Mouse (Mus musculus): ENCODE measurements around the gene Vps29. TPM values are rescaled to one million over a fixed set of nuclear protein-coding genes. Genes with fewer than 3 reads are reported as not detected.
A peak's percentile ranks its signal among the peaks of the same experiment; 100 is the strongest.

Vps29 gene
- polyA plus RNA-seq, 1 experiment from 2014 or later, result 193 TPM

DNA sequence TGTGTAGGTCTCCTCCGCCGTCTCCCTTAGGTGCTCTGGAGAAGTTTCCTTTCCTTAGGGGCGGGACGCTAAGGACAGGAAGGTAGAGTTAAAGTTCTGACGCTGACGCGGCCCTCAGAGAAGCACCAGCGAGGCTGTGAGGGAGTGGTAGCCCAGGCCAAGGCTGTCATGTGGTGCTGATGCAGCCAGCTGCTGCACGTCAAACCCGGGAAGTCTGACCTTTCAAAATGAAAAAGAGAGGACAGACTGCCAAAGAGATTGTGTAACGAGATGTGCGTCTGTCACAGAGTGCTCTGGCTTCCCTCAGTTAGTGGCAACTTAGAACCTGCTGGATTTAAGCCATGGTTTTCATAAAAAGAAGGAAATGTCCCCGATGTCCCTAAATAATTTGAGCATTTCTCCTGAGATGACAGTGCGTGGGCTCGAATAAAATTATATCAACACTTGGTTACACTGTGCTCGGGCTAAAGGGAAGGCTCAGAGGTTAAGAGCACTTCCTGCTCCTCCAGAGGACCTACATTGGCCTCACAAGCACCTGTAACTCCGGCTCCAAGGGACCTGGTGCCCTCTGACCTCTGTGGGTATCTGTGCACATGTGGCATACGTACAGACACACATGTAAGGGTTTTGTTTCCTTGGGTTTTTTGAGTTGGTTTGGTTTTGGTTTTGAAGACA lies 46.6 kb downstream of the Vps29 start:
- Histone ChIP-seq H3K4me3 (ENCODE audit: low read depth, low read length) (no peak overlapping the region), H3K4me2 (replicated peaks; ENCODE audit: low read depth, low read length) (0 out of 2 replicates have a peak overlapping the region, but pooled peaks have one; percentile 8), H3K9ac (replicated peaks; ENCODE audit: low read depth) (no peak overlapping the region), H3K4me1 (ENCODE audit: insufficient read depth, low read depth, low read length) (no peaks in the 10 kb centered on the region), H3K9me3 (ENCODE audit: low read length) (no peaks in the 10 kb centered on the region), H3K27ac (ENCODE audit: low read length) (peak overlapping the region; percentile 38; the same call in 1 of the 2 replicates), H3K27me3 (replicated peaks; ENCODE audit: insufficient read depth, low read length) (no peaks in the 10 kb centered on the region), H3K36me3 (ENCODE audit: insufficient read depth, low read length) (peaks cover 35% of the 10 kb centered on the region)
- ATAC-seq, result peak; percentile 72
- DNase-seq (ENCODE audit: low spot score), result peak; percentile 78
- 54% methylated on average over 18 of the region's 18 CpGs for WGBS
- TF ChIP-seq EP300 (IDR thresholded peaks at IDR 0.05) (peak; percentile 42; the same call in 1 of the 2 replicates), CTCF (IDR thresholded peaks at IDR 0.05) (no peak)

- no peak overlapping the region for H3K4me3 ChIP-seq (ENCODE audit: low read depth, low read length)
- H3K36me3 ChIP-seq (ENCODE audit: insufficient read depth, low read length), result peaks cover 40% of the 10 kb centered on the region
- H3K4me2 ChIP-seq (replicated peaks; ENCODE audit: low read depth, low read length), result no peak overlapping the region
- no peaks in the 10 kb centered on the region for H3K4me1 ChIP-seq (ENCODE audit: insufficient read depth, low read depth, low read length)
- H3K9ac ChIP-seq (replicated peaks; ENCODE audit: low read depth), result no peak overlapping the region
- TF ChIP-seq CTCF (IDR thresholded peaks at IDR 0.05) (peak; percentile 96), EP300 (IDR thresholded peaks at IDR 0.05) (no peak)
- DNase-seq (ENCODE audit: low spot score), result peak; percentile 71
- H3K27me3 ChIP-seq (replicated peaks; ENCODE audit: insufficient read depth, low read length), result no peaks in the 10 kb centered on the region
- H3K9me3 ChIP-seq (ENCODE audit: low read length), result no peaks in the 10 kb centered on the region
- WGBS, result 25% methylated on average over 8 of the region's 8 CpGs
- ATAC-seq, result peak; percentile 32; the same call in 1 of the 2 replicates
- no peak overlapping the region for H3K27ac ChIP-seq (ENCODE audit: low read length)
These were observed 47.1 kb downstream of the Vps29 start for GRCm38 (mm10) chr5:122401303-122401640.

DNA sequence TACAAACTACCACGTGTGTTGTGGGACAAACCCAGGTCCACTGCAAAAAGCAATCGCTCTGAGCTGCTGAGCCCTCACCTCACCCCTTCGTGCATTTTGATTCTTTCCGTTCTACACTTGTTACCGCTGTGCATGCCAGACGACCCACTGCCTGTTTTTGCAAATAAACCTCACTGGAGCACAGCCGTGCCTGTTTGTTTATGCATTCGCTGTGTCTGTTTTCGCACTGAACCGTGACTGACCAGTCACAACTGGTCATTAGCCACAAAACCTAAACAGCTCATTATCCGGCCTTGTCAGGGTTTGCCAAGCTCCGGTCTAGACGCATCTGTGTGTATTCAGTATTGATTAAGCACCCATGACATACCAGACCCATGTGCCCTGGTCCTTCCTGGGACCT lies 48.0 kb downstream of the Vps29 start:
- DNase-seq (ENCODE audit: low spot score) (no peak), ATAC-seq (no peak)
- Histone ChIP-seq H3K27ac (ENCODE audit: low read length) (no peak overlapping the region), H3K36me3 (ENCODE audit: insufficient read depth, low read length) (peaks cover 46% of the 10 kb centered on the region), H3K4me3 (ENCODE audit: low read depth, low read length) (no peak overlapping the region), H3K27me3 (replicated peaks; ENCODE audit: insufficient read depth, low read length) (no peaks in the 10 kb centered on the region), H3K9ac (replicated peaks; ENCODE audit: low read depth) (no peak overlapping the region), H3K4me1 (ENCODE audit: insufficient read depth, low read depth, low read length) (no peaks in the 10 kb centered on the region), H3K4me2 (replicated peaks; ENCODE audit: low read depth, low read length) (no peak overlapping the region), H3K9me3 (ENCODE audit: low read length) (no peaks in the 10 kb centered on the region)
- TF ChIP-seq EP300 (IDR thresholded peaks at IDR 0.05) (no peak), CTCF (IDR thresholded peaks at IDR 0.05) (no peak)
- 76% methylated on average over 13 of the region's 13 CpGs for WGBS

DNA sequence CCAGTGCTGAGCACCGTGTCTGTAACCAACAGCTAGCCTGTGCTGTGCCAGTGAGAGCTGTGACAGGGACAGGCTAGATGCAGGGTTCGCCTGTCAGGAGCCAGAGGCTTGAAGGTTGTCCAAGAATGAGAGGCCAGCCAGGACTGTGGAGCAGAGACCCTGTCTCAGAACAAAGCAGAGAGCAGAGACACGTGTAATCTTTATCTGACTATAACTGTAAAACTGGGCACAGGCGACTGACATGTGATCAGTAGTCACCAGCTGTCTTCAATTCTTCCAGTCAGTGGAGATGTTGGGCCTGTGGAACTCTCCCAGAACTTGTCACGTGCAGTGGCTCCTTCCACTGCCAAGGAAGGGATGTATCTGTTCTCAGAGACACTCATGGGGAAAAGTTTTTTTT lies 48.6 kb downstream of the Vps29 start:
- Histone ChIP-seq H3K27me3 (replicated peaks; ENCODE audit: insufficient read depth, low read length) (no peaks in the 10 kb centered on the region), H3K4me1 (ENCODE audit: insufficient read depth, low read depth, low read length) (no peaks in the 10 kb centered on the region), H3K9ac (replicated peaks; ENCODE audit: low read depth) (no peak overlapping the region), H3K4me3 (ENCODE audit: low read depth, low read length) (no peak overlapping the region), H3K4me2 (replicated peaks; ENCODE audit: low read depth, low read length) (no peak overlapping the region), H3K9me3 (ENCODE audit: low read length) (no peaks in the 10 kb centered on the region), H3K27ac (ENCODE audit: low read length) (no peak overlapping the region), H3K36me3 (ENCODE audit: insufficient read depth, low read length) (peaks cover 42% of the 10 kb centered on the region)
- ATAC-seq (peak; percentile 75), DNase-seq (ENCODE audit: low spot score) (peak; percentile 87)
- no peak for TF ChIP-seq CTCF (IDR thresholded peaks at IDR 0.05)
- TF ChIP-seq EP300 (IDR thresholded peaks at IDR 0.05), result no peak
- 70% methylated on average over 5 of the region's 5 CpGs for WGBS

DNA sequence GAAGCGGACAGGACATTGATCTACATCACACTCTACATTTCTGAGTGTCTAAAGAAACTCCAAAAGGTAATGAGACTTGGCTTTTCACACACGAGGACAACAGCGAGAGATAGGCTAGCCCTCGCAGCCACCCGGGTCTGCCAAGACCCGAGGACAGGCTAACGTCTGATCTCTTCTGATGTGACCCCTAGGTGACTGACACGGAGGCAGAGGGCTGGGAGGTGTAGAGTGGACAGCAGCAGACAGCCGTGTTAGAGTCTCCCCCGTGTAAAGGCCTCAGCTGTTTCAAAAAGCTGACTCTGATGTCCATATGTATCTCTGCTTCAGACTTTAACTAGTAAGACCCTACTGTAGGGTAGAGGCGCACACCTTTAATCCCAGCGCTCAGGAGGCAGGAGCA lies 49.2 kb downstream of the Vps29 start:
- Histone ChIP-seq H3K27me3 (replicated peaks; ENCODE audit: insufficient read depth, low read length) (no peaks in the 10 kb centered on the region), H3K9me3 (ENCODE audit: low read length) (no peaks in the 10 kb centered on the region), H3K4me1 (ENCODE audit: insufficient read depth, low read depth, low read length) (no peaks in the 10 kb centered on the region), H3K27ac (ENCODE audit: low read length) (no peak overlapping the region), H3K4me3 (ENCODE audit: low read depth, low read length) (no peak overlapping the region), H3K4me2 (replicated peaks; ENCODE audit: low read depth, low read length) (no peak overlapping the region), H3K9ac (replicated peaks; ENCODE audit: low read depth) (no peak overlapping the region), H3K36me3 (ENCODE audit: insufficient read depth, low read length) (peaks cover 42% of the 10 kb centered on the region)
- WGBS, result 87% methylated on average over 12 of the region's 12 CpGs
- ATAC-seq, result no peak
- TF ChIP-seq EP300 (IDR thresholded peaks at IDR 0.05) (no peak), CTCF (IDR thresholded peaks at IDR 0.05) (no peak)
- no peak for DNase-seq (ENCODE audit: low spot score)

DNA sequence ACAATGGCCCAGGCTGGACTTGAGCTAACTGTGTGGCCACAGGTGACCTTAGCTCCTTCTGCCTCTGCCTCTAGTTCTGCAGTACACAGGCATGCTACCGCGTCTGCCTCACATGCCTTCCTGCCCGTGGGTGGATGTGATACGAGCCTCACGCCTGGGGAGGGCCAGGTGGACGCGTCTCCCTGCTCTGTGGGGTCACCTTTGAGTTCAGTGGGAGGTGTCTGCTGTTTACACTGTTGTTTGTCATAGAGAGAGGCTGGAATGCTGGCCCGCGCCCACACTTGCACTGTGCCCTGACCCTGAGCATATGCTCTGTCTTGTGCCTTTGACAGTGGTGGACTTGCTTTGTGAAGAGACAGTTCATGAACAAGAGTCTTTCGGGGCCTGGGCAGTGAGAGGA lies 51.4 kb downstream of the Vps29 start:
- Histone ChIP-seq H3K9me3 (ENCODE audit: low read length) (no peaks in the 10 kb centered on the region), H3K27me3 (replicated peaks; ENCODE audit: insufficient read depth, low read length) (no peaks in the 10 kb centered on the region), H3K36me3 (ENCODE audit: insufficient read depth, low read length) (peaks cover 42% of the 10 kb centered on the region), H3K4me2 (replicated peaks; ENCODE audit: low read depth, low read length) (no peak overlapping the region), H3K4me3 (ENCODE audit: low read depth, low read length) (no peak overlapping the region), H3K4me1 (ENCODE audit: insufficient read depth, low read depth, low read length) (no peaks in the 10 kb centered on the region), H3K9ac (replicated peaks; ENCODE audit: low read depth) (no peak overlapping the region), H3K27ac (ENCODE audit: low read length) (no peak overlapping the region)
- no peak for ATAC-seq
- TF ChIP-seq EP300 (IDR thresholded peaks at IDR 0.05), result no peak
- TF ChIP-seq CTCF (IDR thresholded peaks at IDR 0.05), result no peak
- no peak for DNase-seq (ENCODE audit: low spot score)
- 92% methylated on average over 10 of the region's 10 CpGs for WGBS
